Mouse (Mus musculus) layer of hippocampus, postnatal 10 days (tissue): Measurements from ENCODE around the gene Sh3d19. TPM values are rescaled to one million over a fixed set of nuclear protein-coding genes. Genes with fewer than 3 reads are reported as not detected.
A peak's percentile ranks its signal among the peaks of the same experiment; 100 is the strongest.

Source experiments
- DNase-seq, 2 experiments: peaks; one replicate each; pipeline ENCODE4 v3.0.0; 2021; ENCODE audit warnings: low spot score in 2 of 2
- total RNA-seq, 2 experiments: library from RNA; stranded (reverse); gene quantifications; 2 replicates each; pipeline ENCODE4 v1.2.3; 2021

Gene Sh3d19
- total RNA-seq, 2 experiments from 2014 or later = 41.7 to 51.6 TPM

DNA sequence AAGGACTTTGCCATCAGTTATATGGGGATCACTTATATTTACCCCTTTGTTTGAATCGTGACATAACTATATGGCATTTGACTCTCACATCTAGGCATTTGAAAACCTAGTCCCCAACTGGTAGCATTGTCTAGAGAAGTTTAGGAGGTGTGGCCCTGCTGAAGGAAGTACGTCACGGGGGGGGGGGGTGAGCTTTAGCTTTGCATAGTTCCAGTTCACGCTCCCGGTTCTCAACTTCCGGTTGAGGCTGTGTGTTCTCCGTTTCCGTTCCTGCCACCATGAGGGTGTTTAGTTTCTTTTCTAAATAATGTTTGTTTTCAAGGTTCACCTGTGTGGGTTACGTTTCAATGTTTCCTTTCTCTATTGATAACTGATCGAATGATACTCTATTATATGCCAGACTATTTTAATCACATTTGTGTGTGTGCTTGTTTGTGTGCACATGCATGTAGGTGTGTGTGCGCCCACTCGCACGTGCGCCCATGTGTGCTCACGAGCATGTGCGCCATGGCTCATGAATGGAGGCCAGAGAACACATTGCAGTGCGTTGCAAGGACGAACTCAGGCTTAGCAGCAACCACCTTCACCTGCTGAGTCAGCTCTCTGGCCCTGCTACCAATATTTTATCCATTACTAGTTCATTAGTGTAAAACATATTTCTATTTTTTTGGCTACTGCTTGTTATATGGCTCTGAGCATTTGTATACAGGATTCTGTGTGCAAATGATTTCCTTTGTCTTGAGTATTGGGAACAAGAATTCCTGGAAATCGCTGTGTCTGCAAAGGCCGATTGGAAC is 54.6 kb downstream of the Sh3d19 start:
- no peak for DNase-seq

DNA sequence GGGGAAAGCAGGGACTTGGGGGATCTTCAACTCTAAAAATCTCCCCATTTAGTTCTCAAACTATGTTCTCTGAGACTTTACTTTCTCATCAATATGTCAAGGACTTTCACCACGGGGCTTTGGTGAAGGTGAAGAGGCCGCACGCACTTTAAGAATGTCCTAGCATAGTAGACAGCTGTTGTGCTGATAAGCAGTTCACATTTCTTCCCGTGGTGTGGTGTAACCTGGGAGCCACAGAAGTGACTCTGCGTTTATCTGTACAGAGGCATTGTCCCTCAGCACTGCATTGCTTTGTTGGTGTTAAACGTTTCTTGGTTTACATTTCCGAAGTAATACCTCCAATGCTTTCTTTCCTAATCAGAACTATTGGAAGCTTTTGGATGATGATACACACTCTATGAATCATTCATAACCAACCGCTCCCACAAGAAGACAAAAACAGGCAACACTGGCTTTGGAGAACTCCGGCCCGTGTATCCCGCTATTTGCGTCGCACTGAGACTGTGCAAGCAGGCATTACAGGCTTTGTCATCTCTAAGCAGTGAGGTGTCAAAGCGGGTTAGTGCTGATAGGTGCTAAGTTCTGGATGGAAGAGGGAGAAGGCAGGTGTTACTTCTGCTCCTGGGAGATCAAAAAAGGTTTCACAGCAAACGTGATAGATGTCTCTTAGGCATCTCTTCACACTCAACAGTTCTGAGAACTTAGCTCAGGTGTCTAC is 57.9 kb downstream of the Sh3d19 start:
- DNase-seq = no peak

DNA sequence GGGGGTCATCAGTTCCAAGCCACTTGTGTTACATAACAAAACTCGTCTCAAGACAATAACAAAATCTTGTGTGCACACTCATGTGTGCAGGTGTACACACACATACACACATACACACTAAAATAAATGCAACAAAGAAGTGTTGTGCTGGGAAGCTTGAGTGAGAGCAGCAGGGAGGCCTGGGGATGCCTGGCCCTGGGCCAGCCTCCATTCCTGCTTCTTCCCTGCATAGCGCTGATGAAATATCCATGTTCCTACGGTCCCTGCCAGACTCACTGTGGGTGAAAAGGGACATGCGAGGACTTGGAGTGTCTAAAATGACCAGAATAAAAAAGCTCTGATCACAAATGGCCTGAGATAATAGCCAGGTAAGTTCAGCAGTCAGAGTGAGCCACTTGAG is 59.7 kb downstream of the Sh3d19 start:
- peak in 1 of 2 experiments; percentile 50 for DNase-seq

DNA sequence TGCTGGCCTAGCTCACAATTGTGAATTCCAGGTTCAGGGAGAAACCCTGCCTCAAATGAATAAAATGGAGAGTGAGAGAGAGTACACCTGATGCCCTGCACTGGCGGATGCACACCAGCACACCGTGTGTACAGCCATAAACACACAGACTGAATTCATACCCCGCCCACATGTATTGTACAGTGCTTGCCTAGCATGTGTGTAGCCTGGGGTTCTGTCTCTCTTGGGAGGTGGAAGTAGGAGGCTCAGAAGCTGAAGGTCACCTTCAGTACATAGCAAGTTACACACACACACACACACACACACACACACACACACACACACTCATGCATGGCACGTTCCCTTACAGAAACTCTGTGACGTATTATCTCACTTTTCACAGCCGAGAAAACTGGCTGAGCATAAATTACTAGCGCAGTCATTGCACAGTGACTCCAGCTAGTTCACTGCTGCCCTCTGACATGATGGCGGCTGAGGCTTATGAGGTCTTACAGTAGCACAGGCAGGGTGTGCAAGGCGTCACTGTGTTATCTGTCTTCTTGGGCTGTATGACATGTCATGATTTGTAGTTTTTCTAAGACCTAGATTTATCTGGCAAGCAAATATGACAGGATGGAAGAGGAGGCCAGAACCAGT is 62.7 kb downstream of the Sh3d19 start:
- DNase-seq = no peak

DNA sequence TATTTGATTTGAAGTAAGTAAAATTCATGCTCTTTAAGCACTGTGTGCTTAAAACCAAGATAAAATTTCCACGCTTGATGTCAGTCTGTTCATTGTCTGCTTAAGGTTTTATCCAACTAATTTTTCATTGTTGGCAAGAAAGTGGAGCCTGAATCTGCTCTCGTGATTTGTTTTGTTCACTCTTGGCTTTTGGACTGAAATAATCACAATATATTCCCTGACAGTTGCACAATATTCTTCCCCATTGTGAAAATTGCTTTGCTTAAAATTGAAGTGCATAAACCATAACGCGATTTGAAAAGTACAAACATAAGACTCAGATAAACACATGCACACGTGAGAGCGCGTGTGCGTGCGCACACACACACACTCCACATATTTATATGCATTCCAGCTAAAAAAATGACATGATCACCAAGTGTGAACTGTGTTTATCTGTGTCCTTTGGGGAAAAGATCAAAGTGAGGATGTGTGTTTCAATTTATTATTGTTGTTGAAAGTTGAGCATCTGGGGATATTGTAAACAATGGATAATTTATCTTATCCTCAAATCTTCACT is 67.1 kb downstream of the Sh3d19 start:
- DNase-seq = no peak

DNA sequence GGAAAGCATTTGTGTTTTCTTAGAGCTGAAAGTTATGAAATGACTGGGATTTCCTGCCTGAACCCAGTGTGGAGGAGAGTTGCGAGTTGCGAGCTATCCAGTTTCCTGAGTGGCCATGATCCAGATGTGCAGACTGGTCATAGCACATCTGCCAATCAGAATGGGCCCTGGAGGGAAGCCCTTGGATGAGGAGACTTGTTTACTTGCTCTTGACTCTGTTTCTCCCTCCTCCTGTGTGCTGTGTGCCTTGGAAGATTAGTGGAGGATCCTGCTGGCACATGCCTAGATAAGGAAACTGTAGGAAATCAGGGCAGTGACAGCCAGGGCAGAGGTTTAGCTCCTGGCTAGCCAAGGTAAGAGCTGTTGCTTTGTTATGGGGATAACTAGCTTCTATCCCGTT is 67.7 kb downstream of the Sh3d19 start:
- DNase-seq = no peak

DNA sequence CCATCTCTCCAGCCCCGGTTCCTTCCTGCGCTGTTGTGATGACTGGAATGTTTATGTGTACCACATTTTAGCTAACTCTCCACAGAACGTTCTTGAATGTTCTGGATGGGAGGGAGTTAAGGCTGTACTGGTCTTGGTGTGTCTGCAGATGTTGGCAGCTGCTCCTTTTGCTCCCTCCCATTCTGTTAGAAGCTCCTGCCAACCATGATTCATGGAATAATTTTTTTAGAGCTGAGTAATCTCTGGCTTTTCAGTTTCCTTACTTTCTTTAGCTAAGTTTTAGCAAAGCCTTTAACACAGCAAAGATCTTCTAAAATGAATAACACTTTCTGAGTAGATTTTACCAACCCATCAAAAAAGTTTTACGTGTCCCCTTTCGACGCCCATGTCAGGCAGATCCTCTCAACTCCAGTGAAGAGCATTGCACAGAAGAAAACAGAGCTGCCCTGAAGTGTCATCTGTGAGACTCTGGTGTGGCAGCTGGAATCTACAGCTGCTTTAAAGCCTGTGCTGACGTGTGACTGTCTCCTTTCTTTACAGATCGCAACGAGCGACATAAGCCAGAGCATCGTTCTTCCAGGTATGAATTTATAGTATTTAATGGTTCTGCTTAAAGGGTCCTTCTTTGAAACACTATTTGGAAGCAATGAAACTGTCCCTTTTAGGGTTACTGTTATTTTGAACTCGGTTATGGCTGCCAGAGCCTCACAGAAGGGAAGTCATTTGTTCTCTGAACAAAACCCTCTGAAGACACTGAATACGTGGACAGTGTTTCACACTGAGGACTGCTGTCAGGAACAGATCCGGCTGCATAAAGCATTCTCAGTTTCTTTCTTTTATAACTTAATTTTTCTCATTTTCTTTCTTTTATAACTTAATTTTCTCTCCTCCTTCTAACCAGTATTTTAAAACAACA is 69.6 kb downstream of the Sh3d19 start:
- no peak for DNase-seq

DNA sequence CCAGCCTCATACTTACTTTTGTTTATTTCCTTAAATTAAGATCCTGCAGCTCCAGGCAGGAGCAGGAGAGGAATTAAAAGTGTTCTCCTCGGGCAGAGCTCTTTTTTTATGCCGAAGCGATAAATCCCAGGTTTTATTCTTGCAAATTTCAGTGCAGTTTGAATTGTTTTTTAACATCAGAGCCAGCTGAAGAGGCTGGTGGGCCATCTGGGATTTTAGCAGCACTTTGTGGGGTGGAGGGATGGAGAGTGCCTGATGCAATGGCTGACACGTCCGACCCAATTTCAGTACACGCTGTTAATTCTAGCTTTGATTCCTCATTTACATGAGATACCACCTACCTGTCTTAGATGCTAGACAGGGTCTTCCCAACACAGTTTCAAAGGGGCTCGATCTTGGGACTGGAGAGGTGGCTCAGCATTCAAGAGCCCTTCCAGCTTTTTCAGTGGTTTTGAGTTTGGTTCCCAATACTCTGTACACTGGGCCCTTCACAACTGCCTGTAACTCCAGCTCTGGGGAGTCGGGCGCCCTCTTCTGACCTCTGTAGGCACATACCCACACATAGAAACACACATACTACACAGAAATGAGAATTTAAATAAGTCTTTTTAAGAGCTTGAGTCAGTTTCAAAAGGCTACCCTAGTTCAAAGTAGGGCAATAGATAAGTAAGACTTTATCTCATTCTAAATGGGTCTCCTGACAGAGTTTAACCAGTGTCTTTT is 76.9 kb downstream of the Sh3d19 start:
- peak; percentile 25 to 26 for DNase-seq

DNA sequence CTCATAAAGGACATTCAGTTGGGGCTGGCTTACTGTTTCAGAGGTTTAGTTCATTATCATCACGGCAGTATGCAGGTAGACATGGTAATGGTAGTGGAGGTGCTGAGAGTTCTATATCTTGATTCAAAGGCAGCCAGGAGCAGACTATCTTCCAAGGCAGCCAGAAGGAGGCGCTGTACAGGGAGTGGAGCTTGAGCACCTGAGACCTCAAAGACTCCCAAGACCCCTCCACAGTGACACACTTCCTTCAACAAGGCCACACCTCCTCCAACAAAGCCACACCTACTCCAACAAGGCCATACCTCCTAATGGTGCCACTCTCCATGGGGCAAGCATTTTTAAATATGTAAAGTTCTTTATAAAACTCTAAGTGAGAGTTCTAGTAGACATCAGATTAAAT is 78.1 kb downstream of the Sh3d19 start:
- DNase-seq = no peak

DNA sequence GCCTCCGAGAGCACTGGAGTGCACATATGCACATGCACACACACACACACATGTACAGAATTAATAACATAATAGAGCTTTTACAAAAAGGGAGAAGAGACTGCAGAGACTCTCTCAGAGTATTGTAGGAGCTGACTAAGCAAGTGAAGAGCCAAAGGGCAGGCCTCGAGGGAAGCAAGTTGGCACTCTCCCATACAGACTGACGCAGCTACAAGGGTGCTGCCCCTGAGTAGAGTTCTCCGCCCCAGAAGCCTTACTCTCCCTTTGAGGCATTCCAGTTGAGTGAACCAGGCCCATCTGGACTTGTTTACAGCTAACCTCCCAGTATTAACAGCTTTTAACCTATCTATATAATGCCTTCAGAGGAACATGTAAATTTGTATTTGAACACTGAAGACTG is 85.8 kb downstream of the Sh3d19 start:
- DNase-seq = no peak

DNA sequence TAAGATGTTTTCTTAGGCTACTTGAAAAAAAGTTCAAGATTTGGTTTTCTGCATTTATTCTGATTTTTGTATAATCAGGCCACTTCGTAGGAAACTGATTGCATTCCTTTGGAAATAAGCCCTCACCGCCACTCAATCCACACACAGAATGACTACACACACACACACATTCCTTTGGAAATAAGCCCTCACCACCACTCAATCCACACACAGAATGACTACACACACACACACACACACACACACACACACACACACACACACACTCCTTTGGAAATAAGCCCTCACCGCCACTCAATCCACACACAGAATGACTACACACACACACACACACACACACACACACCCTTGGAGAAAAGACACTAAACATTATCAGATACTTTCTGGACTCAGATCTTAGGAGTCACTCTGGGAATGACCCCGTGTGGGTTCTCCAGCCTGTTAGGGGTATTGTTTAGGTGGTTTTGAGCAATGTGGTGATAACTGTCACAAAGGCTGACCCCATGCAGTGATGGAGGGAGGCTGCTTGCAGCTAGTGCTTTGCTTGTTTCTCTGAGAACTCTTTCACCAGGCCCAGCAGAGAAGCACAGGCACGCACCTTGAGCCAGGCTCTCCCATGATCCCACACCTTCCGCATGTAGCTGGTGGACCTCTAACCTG is 86.7 kb downstream of the Sh3d19 start:
- no peak for DNase-seq

DNA sequence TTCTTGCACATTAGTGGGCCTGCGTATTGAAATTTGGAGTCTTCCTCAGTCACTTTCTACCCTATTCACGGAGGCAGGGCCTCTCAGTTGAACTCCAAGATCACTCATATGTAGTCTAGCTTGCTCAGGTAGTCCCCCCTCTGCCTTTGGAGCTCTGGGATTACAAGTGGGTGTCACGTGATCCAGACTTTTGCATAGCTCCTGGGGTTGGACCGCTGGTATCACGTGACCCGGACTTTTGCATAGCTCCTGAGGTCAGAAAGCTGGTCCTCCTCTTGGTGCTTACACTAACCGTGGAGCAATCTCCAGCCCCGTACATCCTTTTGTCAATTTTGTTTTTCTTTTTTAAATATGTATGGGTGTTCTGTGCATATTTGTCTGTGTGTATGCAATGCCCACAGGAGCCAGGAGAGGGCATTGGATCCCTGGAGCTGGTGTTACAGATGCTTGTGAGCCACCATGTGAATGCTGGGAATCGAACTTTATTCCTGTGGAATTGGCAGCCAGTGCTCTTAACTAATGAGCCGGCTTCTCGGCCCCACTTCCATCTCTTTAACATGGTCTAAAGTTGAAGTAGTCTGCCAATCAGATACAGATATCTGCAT is 98.8 kb downstream of the Sh3d19 start:
- DNase-seq = no peak

DNA sequence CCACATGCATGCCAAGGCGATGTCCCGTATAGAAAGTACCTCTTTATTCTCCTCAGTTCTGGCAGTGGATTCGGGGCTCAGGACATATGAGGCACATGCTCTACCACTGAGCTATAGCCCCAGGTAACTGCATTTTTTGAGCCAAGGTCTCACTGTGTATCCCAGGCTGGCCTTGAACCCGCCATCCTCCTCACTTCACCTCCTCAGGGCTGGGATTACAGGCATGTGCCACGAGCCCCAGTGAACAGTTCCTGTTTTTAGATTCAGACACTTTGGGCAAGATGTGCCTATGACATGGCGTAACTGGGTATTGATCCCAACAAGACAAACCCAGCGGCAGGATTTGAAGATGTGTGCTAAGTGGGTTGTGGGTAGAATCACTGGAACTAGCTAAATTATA is 99.9 kb downstream of the Sh3d19 start:
- DNase-seq = no peak

DNA sequence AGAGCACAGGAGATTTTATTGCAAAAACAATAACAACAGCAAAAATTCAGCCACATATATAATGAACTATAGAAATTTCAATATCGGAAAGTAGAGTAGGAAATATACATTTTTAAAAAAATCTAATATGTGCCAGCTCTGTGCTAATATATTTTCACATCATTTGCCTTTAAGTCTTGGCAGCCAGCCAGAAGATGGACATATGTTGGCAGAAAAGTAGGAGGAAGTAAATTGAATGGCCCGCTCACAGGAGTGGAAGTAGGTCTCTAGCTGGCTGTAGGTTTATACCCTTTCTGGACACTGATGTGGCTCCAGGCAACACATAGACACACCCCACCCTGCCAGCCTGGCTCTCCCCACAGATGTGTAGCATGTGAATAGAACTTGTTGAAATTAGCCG is 101.2 kb downstream of the Sh3d19 start:
- DNase-seq = no peak

DNA sequence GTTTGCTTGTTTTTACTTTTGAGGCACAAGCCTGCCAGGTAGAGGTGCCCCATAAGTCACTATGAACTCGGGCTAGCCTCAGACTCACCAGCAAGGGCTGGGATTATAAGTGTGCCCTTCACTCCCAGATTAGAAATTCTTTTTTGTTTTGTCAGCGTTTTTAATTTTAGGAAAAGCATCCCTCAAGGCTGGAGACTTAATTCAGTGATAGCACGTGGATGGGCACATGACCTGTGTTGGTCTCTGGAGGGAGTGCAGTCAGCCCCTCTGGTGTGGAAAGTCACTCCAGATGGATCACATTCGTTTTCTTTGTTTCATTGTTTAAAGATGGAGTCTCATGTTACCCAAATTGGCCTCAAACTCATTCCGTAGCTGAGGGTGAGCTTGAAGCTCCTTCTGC is 102.0 kb downstream of the Sh3d19 start:
- no peak for DNase-seq

DNA sequence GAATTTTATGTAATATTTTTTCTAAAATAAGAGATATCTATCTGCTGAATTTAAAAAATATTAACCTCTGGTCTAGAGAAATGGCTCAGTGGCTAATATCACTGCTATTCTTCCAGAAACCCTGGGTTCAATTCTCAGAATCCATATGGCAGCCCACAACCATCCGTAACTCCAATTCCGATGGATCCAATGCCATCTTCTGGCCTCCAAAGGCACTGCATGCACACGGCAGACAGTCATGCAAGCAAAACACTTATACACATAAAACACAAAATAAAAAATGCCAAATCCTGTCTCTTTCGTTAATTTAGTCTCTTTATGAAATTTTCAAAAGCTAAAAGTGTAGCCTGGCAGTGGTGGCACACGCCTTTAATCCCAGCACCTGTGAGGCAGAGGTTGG is 104.7 kb downstream of the Sh3d19 start:
- no peak for DNase-seq

DNA sequence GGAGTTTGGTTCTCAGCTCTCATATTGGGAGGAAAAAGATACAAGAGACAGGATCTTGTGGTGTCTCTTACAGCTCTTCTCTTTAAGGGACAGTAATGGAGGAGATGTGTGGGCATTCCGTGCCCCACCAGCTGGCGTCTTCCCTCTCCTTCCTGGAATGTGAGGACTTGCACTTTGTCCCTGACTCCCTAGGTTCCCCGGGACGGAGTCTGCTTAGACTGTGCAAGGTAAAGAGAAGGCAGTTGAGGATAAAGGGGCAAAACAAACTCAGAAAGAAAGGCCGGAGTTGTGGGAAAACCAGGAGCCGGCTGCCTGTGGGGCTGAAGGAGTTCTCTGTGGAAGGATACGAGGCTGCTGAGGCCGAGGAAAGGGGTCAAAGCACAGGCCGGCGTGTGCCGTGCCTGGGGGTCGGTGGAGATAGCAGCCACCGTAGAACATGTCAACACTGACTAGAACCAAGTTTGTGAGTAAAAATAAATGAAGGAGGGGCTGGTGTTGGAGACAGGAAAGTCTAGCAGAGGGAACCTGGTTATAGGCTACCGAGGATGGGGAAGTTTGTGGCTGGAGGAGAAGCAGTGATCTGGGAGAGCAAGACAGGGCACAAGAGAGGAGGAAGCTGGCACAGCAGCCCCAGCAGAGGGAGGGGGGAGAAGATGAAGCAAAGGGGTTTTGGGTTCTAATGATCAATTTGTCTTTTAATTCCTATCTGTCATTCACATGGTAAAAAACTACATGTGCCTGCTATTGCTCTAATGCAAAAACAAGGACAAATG is 105.8 kb downstream of the Sh3d19 start:
- no peak for DNase-seq

DNA sequence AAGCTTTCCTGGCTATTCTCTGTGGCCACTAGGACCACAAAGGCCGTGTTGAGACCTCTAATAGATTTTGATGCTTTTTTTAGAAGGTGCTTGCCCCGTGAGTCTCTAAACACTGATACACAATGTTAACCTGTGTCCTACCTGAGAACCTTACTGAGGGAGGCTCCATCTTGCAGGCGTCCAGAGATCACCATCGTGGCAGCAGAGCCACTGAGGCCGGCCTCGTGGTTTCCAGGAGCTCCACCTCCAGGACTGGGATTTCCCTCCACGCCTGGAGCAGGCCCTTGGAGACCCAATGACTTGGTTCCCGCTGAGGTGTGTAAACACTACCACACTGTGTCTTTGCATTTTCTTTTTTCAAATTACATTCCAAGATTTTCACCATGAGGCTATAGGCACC is 112.1 kb downstream of the Sh3d19 start:
- no peak for DNase-seq

DNA sequence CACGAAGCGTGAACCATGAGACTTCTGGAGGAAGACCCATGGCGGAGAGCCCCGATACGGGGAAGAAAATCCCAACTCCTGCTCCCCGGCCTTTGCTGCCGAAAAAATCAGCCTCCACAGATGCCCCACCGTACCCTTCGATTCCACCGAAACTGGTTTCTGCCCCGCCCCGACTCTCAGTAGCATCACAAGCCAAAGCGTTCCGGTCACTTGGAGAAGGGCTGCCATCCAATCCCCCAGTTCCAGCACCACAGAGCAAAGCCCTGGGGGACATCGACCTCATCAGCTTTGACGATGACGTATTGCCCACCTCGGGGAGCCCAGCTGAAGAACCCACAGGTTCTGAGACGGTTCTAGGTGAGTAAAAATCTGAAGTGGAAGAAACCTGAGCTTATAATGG is 114.1 kb downstream of the Sh3d19 start:
- DNase-seq = no peak
